Mouse (Mus musculus) neural tube, embryonic 14.5 days (tissue): Measurements from ENCODE around the gene Ccnd1. TPM values are rescaled to one million over a fixed set of nuclear protein-coding genes. Genes with fewer than 3 reads are reported as not detected.

ENCODE experiments used
- ATAC-seq: fragments of 200-750 bp; cut with Nextera tagmentation; 2 replicates; pipeline ENCODE4 v1.8.0; 2017; ENCODE audit warnings: low read depth, mild to moderate bottlenecking, moderate TSS enrichment, moderate library complexity
- H3K27ac ChIP-seq: fragments of 300-500 bp; sonication (generic); 2 replicates; pipeline ENCODE4 v1.5.1; 2014; ENCODE audit warnings: low read depth, mild to moderate bottlenecking, control low read depth, low read length, moderate library complexity, mixed read lengths
- H3K27me3 ChIP-seq: fragments of 300-500 bp; sonication (generic); 2 replicates; pipeline ENCODE4 v1.6.1; 2014; ENCODE audit warnings: low read length; ENCODE audit not compliant: control insufficient read depth, insufficient read depth
- H3K36me3 ChIP-seq: fragments of 300-500 bp; sonication (generic); 2 replicates; pipeline ENCODE4 v1.6.1; 2014; ENCODE audit warnings: low read length, mixed read lengths; ENCODE audit not compliant: control insufficient read depth, insufficient read depth
- H3K4me1 ChIP-seq: fragments of 300-500 bp; sonication (generic); 2 replicates; pipeline ENCODE4 v1.6.1; 2014; ENCODE audit warnings: low read length; ENCODE audit not compliant: control insufficient read depth, insufficient read depth
- H3K4me2 ChIP-seq: fragments of 300-500 bp; sonication (generic); 2 replicates; pipeline ENCODE4 v1.6.1; 2014; ENCODE audit warnings: mild to moderate bottlenecking, low read depth, low read length, control low read depth
- H3K4me3 ChIP-seq: fragments of 300-500 bp; sonication (generic); 2 replicates; pipeline ENCODE4 v1.5.1; 2014; ENCODE audit warnings: low read depth, low read length, control low read depth, mixed read lengths
- H3K9ac ChIP-seq: fragments of 300-500 bp; sonication (generic); replicated peaks from 2 replicates; pipeline ENCODE4 v1.6.1; 2014; ENCODE audit warnings: low read depth, mild to moderate bottlenecking, control low read depth, low read length, mixed read lengths
- H3K9me3 ChIP-seq: fragments of 300-500 bp; sonication (generic); 2 replicates; pipeline ENCODE4 v1.6.1; 2016; ENCODE audit warnings: low read length; ENCODE audit not compliant: control insufficient read depth
- WGBS: fragments of 180-500 bp; shearing (Covaris S2); extraction: QIAGEN DNeasy Blood & Tissue Kit; methylation state at CpG from one replicate; pipeline ENCODE4 v1.1.7; 2014; 5-methylcytosine and 5-hydroxymethylcytosine counted together
- polyA plus RNA-seq: library from polyadenylated mRNA; unstranded; fragments of >200 nt; fragmentation: Nextera tagmentation; extraction: Ambion mirVana; gene quantifications from 2 replicates; pipeline ENCODE4 v1.2.1, GENCODE M21; 2014

Gene Ccnd1
- polyA plus RNA-seq, 1 experiment from 2014 or later, result 12.1 TPM

DNA sequence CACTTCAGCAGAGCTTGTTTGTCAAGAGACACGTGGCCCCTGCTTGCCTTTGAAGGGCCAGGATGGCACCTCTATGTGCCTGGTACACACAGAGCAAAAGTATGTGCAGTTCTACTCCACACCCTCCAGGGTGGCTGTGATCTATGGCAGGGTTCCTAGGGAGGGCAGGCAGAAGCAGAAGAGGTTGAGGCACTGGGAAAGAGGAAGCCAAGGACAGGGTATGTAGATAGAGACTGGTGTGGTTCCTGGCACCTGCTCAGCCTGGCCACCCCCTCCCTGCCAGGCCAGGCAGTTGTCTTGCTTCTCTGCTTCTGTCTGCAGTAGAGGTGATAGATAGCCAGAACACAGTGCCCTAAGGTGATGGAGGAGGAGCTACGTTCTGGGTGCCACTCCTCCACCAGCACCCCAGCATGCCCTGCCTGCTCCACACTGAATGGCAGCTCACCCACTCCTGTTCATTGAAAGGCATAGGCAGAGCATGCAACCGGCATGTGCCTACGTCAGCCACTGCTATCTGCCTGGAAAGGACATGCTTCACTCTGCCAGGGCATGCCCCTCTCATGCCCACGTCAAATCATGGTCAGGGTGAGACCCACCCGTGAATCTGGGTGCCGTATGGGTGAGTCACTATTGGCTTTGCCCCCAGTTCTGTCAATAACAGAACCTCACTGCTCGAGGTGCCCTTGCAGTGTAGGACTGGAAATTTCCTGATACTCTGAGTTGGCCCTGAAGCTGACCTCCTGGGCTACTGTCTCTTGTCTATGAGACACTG is 31.5 kb upstream of the Ccnd1 start:
- H3K4me1 ChIP-seq, result no peaks in the 10 kb centered on the region
- no peak overlapping the region for H3K4me3 ChIP-seq
- H3K27ac ChIP-seq, result no peak overlapping the region
- H3K9ac ChIP-seq, result no peak overlapping the region
- no peaks in the 10 kb centered on the region for H3K27me3 ChIP-seq
- no peaks in the 10 kb centered on the region for H3K36me3 ChIP-seq
- H3K9me3 ChIP-seq, result no peaks in the 10 kb centered on the region
- no peak overlapping the region for H3K4me2 ChIP-seq
- WGBS, result 76% methylated on average over 8 of the region's 8 CpGs
- ATAC-seq, result no peak

GRCm38 (mm10) chr7:144965893-144966292 is 26.2 kb upstream of the Ccnd1 start:
- no peak for ATAC-seq
- 89% methylated on average over 5 of the region's 5 CpGs for WGBS
- H3K9ac ChIP-seq, result no peak overlapping the region

GRCm38 (mm10) chr7:144964316-144964715 is 24.6 kb upstream of the Ccnd1 start:
- ATAC-seq, result no peak
- Histone ChIP-seq H3K36me3 (no peaks in the 10 kb centered on the region), H3K27ac (no peak overlapping the region), H3K9ac (no peak overlapping the region), H3K4me2 (no peak overlapping the region), H3K9me3 (no peaks in the 10 kb centered on the region), H3K27me3 (no peaks in the 10 kb centered on the region), H3K4me1 (no peaks in the 10 kb centered on the region), H3K4me3 (no peak overlapping the region)
- 84% methylated on average over 4 of the region's 4 CpGs for whole genome bisulfite sequencing

More at GRCm38 (mm10) chr7:144965893-144966292, 26.2 kb upstream of the Ccnd1 start:
- no peak overlapping the region for H3K4me3 ChIP-seq
- no peak overlapping the region for H3K27ac ChIP-seq
- no peaks in the 10 kb centered on the region for H3K4me1 ChIP-seq
- H3K27me3 ChIP-seq, result no peaks in the 10 kb centered on the region
- H3K4me2 ChIP-seq, result no peak overlapping the region
- H3K36me3 ChIP-seq, result no peaks in the 10 kb centered on the region
- no peaks in the 10 kb centered on the region for H3K9me3 ChIP-seq

DNA sequence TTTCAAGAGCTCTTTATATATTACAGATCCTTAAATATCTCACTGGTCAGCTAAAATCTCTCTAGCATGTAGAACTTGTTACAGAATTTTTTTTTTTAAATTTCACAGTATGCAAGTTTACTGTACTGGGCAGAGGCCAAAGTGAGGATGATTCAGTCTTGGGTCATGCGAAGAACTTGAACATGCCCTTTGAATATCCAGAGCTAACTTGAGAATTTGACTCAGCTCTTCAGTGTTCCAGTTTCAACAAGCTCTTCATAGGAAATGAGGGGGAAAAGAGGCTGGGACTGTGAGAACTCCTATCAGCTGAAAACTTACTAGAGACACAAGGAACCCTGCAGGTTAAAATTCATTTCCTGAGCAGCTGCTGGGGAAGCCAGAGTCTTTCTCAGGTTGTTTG is 24.2 kb upstream of the Ccnd1 start:
- H3K27me3 ChIP-seq, result no peaks in the 10 kb centered on the region
- no peaks in the 10 kb centered on the region for H3K4me1 ChIP-seq
- H3K36me3 ChIP-seq, result no peaks in the 10 kb centered on the region
- no peak overlapping the region for H3K9ac ChIP-seq
- H3K4me2 ChIP-seq, result no peak overlapping the region
- ATAC-seq, result no peak
- H3K4me3 ChIP-seq, result no peak overlapping the region
- H3K27ac ChIP-seq, result no peak overlapping the region
- no peaks in the 10 kb centered on the region for H3K9me3 ChIP-seq
- WGBS, result 96% methylated on average over 1 of the region's 1 CpGs

GRCm38 (mm10) chr7:144958509-144959395 is 19.0 kb upstream of the Ccnd1 start:
- H3K27ac ChIP-seq, result no peak overlapping the region
- no peak for ATAC-seq
- no peaks in the 10 kb centered on the region for H3K27me3 ChIP-seq
- no peaks in the 10 kb centered on the region for H3K4me1 ChIP-seq
- no peak overlapping the region for H3K4me3 ChIP-seq
- WGBS, result 66% methylated on average over 12 of the region's 12 CpGs
- no peak overlapping the region for H3K4me2 ChIP-seq
- H3K9me3 ChIP-seq, result no peaks in the 10 kb centered on the region
- no peaks in the 10 kb centered on the region for H3K36me3 ChIP-seq
- no peak overlapping the region for H3K9ac ChIP-seq

DNA sequence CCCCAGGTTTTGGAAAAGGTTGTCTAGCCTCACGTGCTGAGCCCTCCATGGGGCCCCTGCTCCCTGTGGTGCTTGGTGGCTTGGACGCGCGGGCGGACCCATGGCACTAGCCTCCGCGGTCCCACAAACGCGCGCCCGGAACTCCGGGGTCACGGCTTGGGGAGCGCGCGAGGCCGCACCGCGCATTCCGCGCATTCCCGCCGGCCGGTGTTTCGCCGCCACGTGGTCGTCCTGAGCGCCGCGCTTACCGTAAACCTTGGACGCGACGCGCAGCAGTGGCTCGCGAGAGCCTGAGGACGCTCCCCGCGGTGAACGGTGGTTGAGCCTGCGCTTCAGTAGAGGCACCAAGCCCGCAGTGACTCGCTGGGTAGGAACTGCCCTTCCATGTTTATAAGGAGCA is 3.5 kb upstream of the Ccnd1 start:
- H3K36me3 ChIP-seq, result no peaks in the 10 kb centered on the region
- peak overlapping the region; percentile 42 for H3K9ac ChIP-seq
- peaks cover 38% of the 10 kb centered on the region for H3K27me3 ChIP-seq
- peak overlapping the region; percentile 32 for H3K4me3 ChIP-seq
- peak; percentile 46 for ATAC-seq
- 0% methylated on average over 45 of the region's 45 CpGs for WGBS
- H3K4me2 ChIP-seq, result peak overlapping the region; percentile 95
- H3K27ac ChIP-seq, result no peak overlapping the region
- H3K9me3 ChIP-seq, result no peaks in the 10 kb centered on the region
- H3K4me1 ChIP-seq, result peaks cover 45% of the 10 kb centered on the region

DNA sequence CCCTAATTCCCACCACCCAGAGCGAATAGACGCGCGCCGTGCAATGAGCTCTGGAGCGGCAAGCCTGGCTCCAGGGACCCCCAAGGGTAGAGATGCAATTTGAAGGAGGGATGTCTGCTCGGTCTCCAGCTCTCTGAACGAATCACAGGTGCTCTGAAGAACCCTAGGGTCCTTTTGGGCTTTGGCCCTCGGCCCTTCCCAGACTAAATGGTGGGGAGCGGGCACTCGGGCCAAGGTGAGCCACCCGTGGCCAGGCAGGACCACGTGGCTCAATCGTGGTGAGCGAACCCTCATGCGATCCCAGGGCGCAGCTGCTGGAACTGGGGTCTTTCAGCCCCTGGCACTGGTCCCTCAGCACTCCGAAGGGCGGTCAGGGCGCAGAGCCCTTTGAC is 3.0 kb upstream of the Ccnd1 start:
- 0 out of 2 replicates have a peak, but pooled peaks have one; percentile 10 for ATAC-seq

DNA sequence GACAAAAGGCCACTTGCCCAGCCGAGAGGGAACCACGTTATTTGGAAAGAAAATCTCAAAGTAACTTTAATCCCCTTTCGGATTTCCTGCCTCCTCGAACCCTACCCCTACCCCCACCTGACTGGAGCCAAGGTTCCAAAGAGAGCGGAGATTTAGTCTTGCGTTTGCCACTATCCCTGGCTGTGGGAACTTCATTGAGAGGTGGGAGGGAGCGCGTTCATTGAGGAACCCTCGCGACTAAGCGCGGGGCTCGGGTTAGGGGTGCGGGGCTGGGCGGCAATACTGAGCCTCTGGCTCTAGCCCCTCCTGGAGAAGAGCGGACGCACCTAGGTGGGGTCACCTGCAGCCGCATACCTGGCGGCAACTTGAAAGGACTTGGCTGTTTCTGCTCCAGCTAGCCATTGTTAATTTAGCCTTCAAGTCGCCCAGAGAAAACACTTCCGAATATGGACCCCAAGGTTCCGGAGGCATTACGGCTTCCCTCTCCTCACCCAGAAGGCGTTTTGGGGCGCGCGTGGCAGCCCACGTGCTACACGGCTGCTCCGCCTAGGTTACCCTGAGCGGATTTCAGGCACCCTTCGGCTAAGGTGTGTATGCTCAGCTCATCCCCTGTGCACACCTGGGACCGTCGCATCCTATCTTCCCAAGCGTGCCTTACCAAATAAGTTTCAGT is 2.5 kb upstream of the Ccnd1 start:
- Histone ChIP-seq H3K9ac (no peak overlapping the region), H3K27me3 (peaks cover 43% of the 10 kb centered on the region), H3K4me1 (peaks cover 50% of the 10 kb centered on the region), H3K27ac (no peak overlapping the region), H3K9me3 (no peaks in the 10 kb centered on the region), H3K4me2 (peak overlapping the region; percentile 95), H3K4me3 (peak overlapping the region; percentile 36; the same call in 1 of the 2 replicates), H3K36me3 (no peaks in the 10 kb centered on the region)
- ATAC-seq, result 0 out of 2 replicates have a peak, but pooled peaks have one; percentile 2
- under 1% methylated on average over 35 of the region's 35 CpGs for WGBS

More for the DNA sequence above, 3.0 kb upstream of the Ccnd1 start:
- no peaks in the 10 kb centered on the region for H3K36me3 ChIP-seq
- H3K4me2 ChIP-seq, result peak overlapping the region; percentile 95
- no peak overlapping the region for H3K9ac ChIP-seq
- under 1% methylated on average over 20 of the region's 20 CpGs for WGBS
- H3K9me3 ChIP-seq, result no peaks in the 10 kb centered on the region
- H3K4me3 ChIP-seq, result peak overlapping the region; percentile 32
- H3K27ac ChIP-seq, result no peak overlapping the region
- H3K27me3 ChIP-seq, result peaks cover 43% of the 10 kb centered on the region
- H3K4me1 ChIP-seq, result peaks cover 49% of the 10 kb centered on the region
